ENCODE assay signal across 10 mouse cellular contexts in the genomic region with DNA sequence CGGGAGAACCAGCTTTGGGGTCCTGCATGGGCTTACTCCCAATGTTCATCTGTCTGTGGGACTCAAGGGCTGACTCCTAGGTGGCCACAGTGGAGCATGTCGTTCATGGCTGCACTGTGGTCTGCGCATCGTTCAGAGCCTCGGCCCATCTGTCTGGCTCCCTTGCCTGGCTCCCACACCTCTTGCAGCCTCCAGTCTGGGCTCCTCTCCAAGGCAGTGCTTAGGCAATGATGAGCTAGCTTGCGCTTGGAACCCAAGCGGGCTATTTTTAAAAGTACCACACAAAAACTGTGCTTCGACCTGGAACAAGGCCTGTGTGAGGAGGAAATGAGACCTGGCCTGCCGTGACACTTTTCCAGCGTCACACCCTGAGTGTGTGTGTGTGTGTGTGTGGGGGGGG. TPM values are rescaled to one million over a fixed set of nuclear protein-coding genes. Genes with fewer than 3 reads are reported as not detected.
A peak's percentile ranks its signal among the peaks of the same experiment; 100 is the strongest.
DNase-seq lines count a peak whose midpoint lies in the region; ATAC-seq lines count a peak whose summit lies in the region.
"Had no signal": no experiment of that assay in that cellular context is flagged by ENCODE, and none has a peak within 500 bp of the region (broad histone marks: within the 10 kb centered on the region; RNA-seq: fewer than 3 reads in every experiment).

No protein-coding gene starts in this region.

- H3K27ac ChIP-seq in heart, embryonic 11.5 days (ENCODE audit: low read depth, low read length): no peak overlapping the region
- H3K27ac ChIP-seq in heart, embryonic 15.5 days: 0 out of 2 replicates have a peak overlapping the region, but pooled peaks have one; percentile 31
- H3K27ac ChIP-seq in midbrain, embryonic 16.5 days (ENCODE audit: low read length): no peak overlapping the region
- H3K27ac ChIP-seq: liver, embryonic 13.5 days had no signal

- H3K4me3 ChIP-seq in heart, embryonic 11.5 days (ENCODE audit: low read depth, low read length): no peak overlapping the region
- no peak overlapping the region for H3K4me3 ChIP-seq in heart, embryonic 15.5 days
- H3K4me3 ChIP-seq in midbrain, embryonic 16.5 days (ENCODE audit: low read depth, low read length): no peak overlapping the region
- H3K4me3 ChIP-seq: liver, embryonic 13.5 days had no signal

- H3K4me2 ChIP-seq in heart, embryonic 11.5 days: no peak overlapping the region
- no peak overlapping the region for H3K4me2 ChIP-seq in heart, embryonic 15.5 days
- no peak overlapping the region for H3K4me2 ChIP-seq in midbrain, embryonic 16.5 days (ENCODE audit: low read length)
- H3K4me2 ChIP-seq: liver, embryonic 13.5 days had no signal

- no peak overlapping the region for H3K9ac ChIP-seq in heart, embryonic 11.5 days (ENCODE audit: low read depth, low read length)
- H3K9ac ChIP-seq in heart, embryonic 15.5 days: no peak overlapping the region
- H3K9ac ChIP-seq in midbrain, embryonic 16.5 days (ENCODE audit: low read depth, low read length): no peak overlapping the region
- H3K9ac ChIP-seq: liver, embryonic 13.5 days had no signal

- no peaks in the 10 kb centered on the region for H3K36me3 ChIP-seq in heart, embryonic 11.5 days (ENCODE audit: control insufficient read depth, insufficient read depth, low read length)
- H3K36me3 ChIP-seq in heart, embryonic 15.5 days: no peaks in the 10 kb centered on the region
- H3K36me3 ChIP-seq in midbrain, embryonic 16.5 days (ENCODE audit: control insufficient read depth, insufficient read depth, low read length): no peaks in the 10 kb centered on the region
- H3K36me3 ChIP-seq: liver, embryonic 13.5 days had no signal

- intact Hi-C loops in left cerebral cortex, postnatal 36 days (cut with DNase I): no loop called here

- peak; percentile 75 to 82 for DNase-seq in heart, adult 18-20 months
- peak; percentile 92 for DNase-seq in cerebellum, adult 9-10 months
- peak; percentile 84 to 88 for DNase-seq in left cerebral cortex, postnatal 36 days (ENCODE audit: low spot score in 2 of 2)
- peak; percentile 96 for DNase-seq in telencephalon, adult 2 months (ENCODE audit: low read depth, low spot score)
- no peak for DNase-seq in embryo, embryonic 10 days (ENCODE audit: low spot score)
- DNase-seq: liver, embryonic 13.5 days had no signal

- no peak for ATAC-seq in heart, embryonic 11.5 days (replicated peaks; ENCODE audit: insufficient number of reproducible peaks, low FRiP score, low TSS enrichment)
- ATAC-seq in heart, embryonic 15.5 days (replicated peaks; ENCODE audit: insufficient number of reproducible peaks, insufficient read depth, low FRiP score, low read depth): peak; percentile 75; the same call in 1 of the 2 replicates
- no peak for ATAC-seq in midbrain, embryonic 16.5 days

- no peaks in the 10 kb centered on the region for H3K9me3 ChIP-seq in heart, embryonic 11.5 days (replicated peaks; ENCODE audit: control insufficient read depth, low read length)
- no peaks in the 10 kb centered on the region for H3K9me3 ChIP-seq in heart, embryonic 15.5 days (replicated peaks)
- no peaks in the 10 kb centered on the region for H3K9me3 ChIP-seq in midbrain, embryonic 16.5 days (replicated peaks; ENCODE audit: control insufficient read depth, low read length, poor library complexity, severe bottlenecking)
- H3K9me3 ChIP-seq: liver, embryonic 13.5 days had no signal

- 72% methylated on average over 10 of the region's 10 CpGs for WGBS in heart, embryonic 11.5 days (ENCODE audit: insufficient replicate concordance)
- 39% methylated on average over 10 of the region's 10 CpGs for WGBS in heart, embryonic 15.5 days
- WGBS in midbrain, embryonic 16.5 days: 80% methylated on average over 10 of the region's 10 CpGs

- no peaks in the 10 kb centered on the region for H3K27me3 ChIP-seq in heart, embryonic 11.5 days (ENCODE audit: control insufficient read depth, insufficient read depth, low read length)
- H3K27me3 ChIP-seq in heart, embryonic 15.5 days: no peaks in the 10 kb centered on the region
- no peaks in the 10 kb centered on the region for H3K27me3 ChIP-seq in midbrain, embryonic 16.5 days (ENCODE audit: control insufficient read depth, insufficient read depth, low read depth, low read length)
- H3K27me3 ChIP-seq: liver, embryonic 13.5 days had no signal

- no peaks in the 10 kb centered on the region for H3K4me1 ChIP-seq in heart, embryonic 11.5 days (ENCODE audit: control insufficient read depth, insufficient read depth, low read length)
- no peaks in the 10 kb centered on the region; the same call in 1 of the 2 replicates for H3K4me1 ChIP-seq in heart, embryonic 15.5 days (replicated peaks)
- no peaks in the 10 kb centered on the region for H3K4me1 ChIP-seq in midbrain, embryonic 16.5 days (ENCODE audit: control insufficient read depth, insufficient read depth, low read length)
- H3K4me1 ChIP-seq: liver, embryonic 13.5 days had no signal

RNA-seq across cellular contexts. Expression of gene Ube2ql1, which starts 21.7 kb away (rescaled TPM):
- 1 to 10 TPM; 6.9 to 7.2 TPM for total RNA-seq in heart, adult 18-20 months (2021)
- 1.4 and 1.7 TPM in 2 replicates for polyA plus RNA-seq in heart, embryonic 11.5 days (2014; fragmentation: Nextera tagmentation; extraction: Ambion mirVana)
- polyA plus RNA-seq in heart, embryonic 15.5 days (2015; fragmentation: Nextera tagmentation; extraction: Ambion mirVana): 0.55 and 0.62 TPM in 2 replicates
- 100 to 1,000 TPM; 209 to 239 TPM for total RNA-seq in left cerebral cortex, postnatal 36 days (2021)
- polyA plus RNA-seq in midbrain, embryonic 16.5 days (2015; fragmentation: Nextera tagmentation; extraction: Ambion mirVana): 21.3 and 22.8 TPM in 2 replicates
- total RNA-seq: common myeloid progenitor, adult 5-6 weeks had no signal

RNA-seq across cellular contexts. Expression of gene Med10, which starts 40.8 kb away (rescaled TPM):
- total RNA-seq in heart, adult 18-20 months (2021): 10 to 100 TPM; 27.1 to 27.7 TPM
- polyA plus RNA-seq in heart, embryonic 11.5 days (2014; fragmentation: Nextera tagmentation; extraction: Ambion mirVana): 109 and 117 TPM in 2 replicates
- 92.2 and 94.9 TPM in 2 replicates for polyA plus RNA-seq in heart, embryonic 15.5 days (2015; fragmentation: Nextera tagmentation; extraction: Ambion mirVana)
- total RNA-seq in left cerebral cortex, postnatal 36 days (2021): 10 to 100 TPM; 43.8 to 45.3 TPM
- 134 and 139 TPM in 2 replicates for polyA plus RNA-seq in midbrain, embryonic 16.5 days (2015; fragmentation: Nextera tagmentation; extraction: Ambion mirVana)
